Mouse (Mus musculus) neutrophil, adult 59 days (primary cell): ENCODE results near the gene Clrn1. TPM values are rescaled to one million over a fixed set of nuclear protein-coding genes. Genes with fewer than 3 reads are reported as not detected.

Experiments used
- total RNA-seq, 2 experiments: library from RNA; stranded (reverse); gene quantifications; 1 replicate in 1 of 2; 2 replicates in 1 of 2; pipeline ENCODE4 v1.2.4; 2023

The Clrn1 gene
- not detected for total RNA-seq

GRCm38 (mm10) chr3:58884801-58885573 lies at the start of gene Clrn1:
Gene Clrn1 (minus strand): TSS chr3:58885340.

GRCm38 (mm10) chr3:58822211-58822610 lies 62.9 kb downstream of the Clrn1 start, which contains the start of gene Mindy4b-ps:
Gene Mindy4b-ps (minus strand): TSS chr3:58822311.

Other genes starting within 250 kb of the Clrn1 start
- gene Erich6, start 248.1 kb downstream of the Clrn1 start, total RNA-seq: not detected
- gene Siah2, start 192.9 kb downstream of the Clrn1 start, total RNA-seq: 10 to 100 TPM; 18.4 to 25.5 TPM
- gene Mindy4b-ps, start 63.0 kb downstream of the Clrn1 start, total RNA-seq: not detected
- 1 to 10 TPM; 1.0 to 1.1 TPM for gene Med12l, start 120.5 kb upstream of the Clrn1 start, total RNA-seq
- 1 to 10 TPM; 1.9 to 3.0 TPM for gene Gpr171, start 216.5 kb upstream of the Clrn1 start, total RNA-seq